Mouse (Mus musculus) lung, postnatal 0 days (tissue): Measurements from ENCODE around the gene Scel. TPM values are rescaled to one million over a fixed set of nuclear protein-coding genes. Genes with fewer than 3 reads are reported as not detected.
"Not testable (repeated sequence)": the region's sequence is repeated elsewhere in the genome, so short reads cannot be mapped to it uniquely, and the experiment has no call there.

Experiments
- ATAC-seq: fragments of 200-750 bp; cut with Nextera tagmentation; 2 replicates; pipeline ENCODE4 v1.8.0; 2017; ENCODE audit warnings: moderate library complexity
- DNase-seq: peaks from one replicate; pipeline ENCODE4 v3.0.0-alpha.2; 2016; ENCODE audit warnings: low spot score
- H3K27ac ChIP-seq: fragments of 300-500 bp; sonication (generic); 2 replicates; pipeline ENCODE4 v1.5.1; 2014; ENCODE audit warnings: antibody characterized with exemption, mild to moderate bottlenecking, low read length, mixed read lengths
- H3K27me3 ChIP-seq: fragments of 300-500 bp; sonication (generic); replicated peaks from 2 replicates; pipeline ENCODE4 v1.6.1; 2014; ENCODE audit warnings: low read length, mixed read lengths; ENCODE audit not compliant: insufficient read depth
- H3K36me3 ChIP-seq: fragments of 300-500 bp; sonication (generic); 2 replicates; pipeline ENCODE4 v1.6.1; 2014; ENCODE audit warnings: low read length, mixed read lengths; ENCODE audit not compliant: insufficient read depth
- H3K4me1 ChIP-seq: fragments of 300-500 bp; sonication (generic); 2 replicates; pipeline ENCODE4 v1.6.1; 2014; ENCODE audit warnings: antibody characterized with exemption, low read depth, low read length, mixed read lengths; ENCODE audit not compliant: insufficient read depth
- H3K4me2 ChIP-seq: fragments of 300-500 bp; sonication (generic); replicated peaks from 2 replicates; pipeline ENCODE4 v1.6.1; 2014; ENCODE audit warnings: low read depth, mild to moderate bottlenecking, low read length, moderate library complexity, mixed read lengths
- H3K4me3 ChIP-seq: fragments of 300-500 bp; sonication (generic); 2 replicates; pipeline ENCODE4 v1.5.1; 2014; ENCODE audit warnings: low read depth, low read length
- H3K9ac ChIP-seq: fragments of 300-500 bp; sonication (generic); replicated peaks from 2 replicates; pipeline ENCODE4 v1.6.1; 2014; ENCODE audit warnings: low read depth, mild to moderate bottlenecking
- H3K9me3 ChIP-seq: fragments of 300-500 bp; sonication (generic); 2 replicates; pipeline ENCODE4 v1.6.1; 2016; ENCODE audit warnings: low read length, mixed read lengths
- CTCF ChIP-seq: IDR thresholded peaks from 2 replicates; pipeline ENCODE4 v1.5.1; 2016; ENCODE audit warnings: antibody characterized with exemption, mild to moderate bottlenecking
- EP300 ChIP-seq: IDR thresholded peaks from 2 replicates; pipeline ENCODE4 v1.6.1; 2016; ENCODE audit warnings: antibody characterized with exemption, mild to moderate bottlenecking, control low read depth
- WGBS: fragments of 180-500 bp; shearing (Covaris S2); extraction: QIAGEN DNeasy Blood & Tissue Kit; methylation state at CpG from one replicate; pipeline ENCODE4 v1.1.7; 2014; 5-methylcytosine and 5-hydroxymethylcytosine counted together
- polyA plus RNA-seq: library from polyadenylated mRNA; unstranded; fragments of >200 nt; fragmentation: Nextera tagmentation; extraction: Ambion mirVana; gene quantifications from 2 replicates; pipeline ENCODE4 v1.2.1, GENCODE M21; 2015

Scel gene
- polyA plus RNA-seq, 1 experiment from 2014 or later = 9.5 TPM

GRCm38 (mm10) chr14:103472554-103472905, 40.6 kb upstream of the Scel start:
- Histone ChIP-seq H3K4me1 (no peaks in the 10 kb centered on the region), H3K27ac (no peak overlapping the region), H3K9me3 (no peaks in the 10 kb centered on the region), H3K36me3 (no peaks in the 10 kb centered on the region), H3K4me2 (no peak overlapping the region), H3K27me3 (no peaks in the 10 kb centered on the region), H3K4me3 (no peak overlapping the region), H3K9ac (no peak overlapping the region)
- TF ChIP-seq CTCF (no peak), EP300 (no peak)
- ATAC-seq = no peak
- DNase-seq = no peak
- 67% methylated on average over 2 of the region's 2 CpGs for WGBS

- ATAC-seq = no peak
- DNase-seq = no peak
- Histone ChIP-seq H3K36me3 (no peaks in the 10 kb centered on the region), H3K4me1 (no peaks in the 10 kb centered on the region), H3K27ac (no peak overlapping the region), H3K27me3 (no peaks in the 10 kb centered on the region), H3K4me2 (no peak overlapping the region), H3K9me3 (no peaks in the 10 kb centered on the region), H3K4me3 (no peak overlapping the region), H3K9ac (no peak overlapping the region)
- TF ChIP-seq EP300 (no peak), CTCF (no peak)
- 58% methylated on average over 7 of the region's 7 CpGs for WGBS
These were observed 37.8 kb upstream of the Scel start for GRCm38 (mm10) chr14:103475312-103475711.

GRCm38 (mm10) chr14:103476232-103476631, 36.9 kb upstream of the Scel start:
- H3K9me3 ChIP-seq, H3K27ac ChIP-seq, H3K9ac ChIP-seq, H3K4me2 ChIP-seq, ATAC-seq, DNase-seq, H3K4me1 ChIP-seq, H3K36me3 ChIP-seq, H3K27me3 ChIP-seq, H3K4me3 ChIP-seq: not testable (repeated sequence)
- 77% methylated on average over 2 of the region's 3 CpGs for WGBS

- 76% methylated on average over 3 of the region's 3 CpGs for WGBS
- no peak overlapping the region for H3K27ac ChIP-seq
- no peak overlapping the region for H3K4me2 ChIP-seq
- ATAC-seq (no peak), DNase-seq (peak; percentile 28)
- no peak overlapping the region for H3K4me3 ChIP-seq
- H3K27me3 ChIP-seq = no peaks in the 10 kb centered on the region
- H3K36me3 ChIP-seq = no peaks in the 10 kb centered on the region
- H3K9ac ChIP-seq = no peak overlapping the region
- no peaks in the 10 kb centered on the region for H3K4me1 ChIP-seq
- TF ChIP-seq EP300 = no peak
- TF ChIP-seq CTCF = no peak
- no peaks in the 10 kb centered on the region for H3K9me3 ChIP-seq
These were observed 35.9 kb upstream of the Scel start for GRCm38 (mm10) chr14:103477281-103477680.

GRCm38 (mm10) chr14:103477959-103478358, 35.2 kb upstream of the Scel start:
- ATAC-seq = no peak
- no peak overlapping the region for H3K27ac ChIP-seq

GRCm38 (mm10) chr14:103479446-103479845, 33.7 kb upstream of the Scel start:
- no peaks in the 10 kb centered on the region for H3K4me1 ChIP-seq
- no peaks in the 10 kb centered on the region for H3K9me3 ChIP-seq
- WGBS = 50% methylated on average over 7 of the region's 7 CpGs
- no peaks in the 10 kb centered on the region for H3K36me3 ChIP-seq
- H3K27me3 ChIP-seq = no peaks in the 10 kb centered on the region
- no peak for DNase-seq
- no peak overlapping the region for H3K27ac ChIP-seq
- H3K4me2 ChIP-seq = no peak overlapping the region
- no peak for ATAC-seq
- peak; percentile 53 for TF ChIP-seq CTCF
- TF ChIP-seq EP300 = no peak
- H3K9ac ChIP-seq = no peak overlapping the region
- H3K4me3 ChIP-seq = no peak overlapping the region

More at GRCm38 (mm10) chr14:103477959-103478358, 35.2 kb upstream of the Scel start:
- Histone ChIP-seq H3K4me2 (no peak overlapping the region), H3K36me3 (no peaks in the 10 kb centered on the region), H3K9ac (no peak overlapping the region), H3K27me3 (no peaks in the 10 kb centered on the region), H3K4me3 (no peak overlapping the region), H3K4me1 (no peaks in the 10 kb centered on the region), H3K9me3 (no peaks in the 10 kb centered on the region)
- no peak for DNase-seq
- TF ChIP-seq EP300 (no peak), CTCF (no peak)
- 75% methylated on average over 2 of the region's 2 CpGs for WGBS

GRCm38 (mm10) chr14:103481514-103481913, 31.6 kb upstream of the Scel start:
- TF ChIP-seq CTCF (no peak), EP300 (no peak)
- H3K4me2 ChIP-seq = no peak overlapping the region
- H3K4me3 ChIP-seq = no peak overlapping the region
- no peaks in the 10 kb centered on the region for H3K9me3 ChIP-seq
- H3K36me3 ChIP-seq = no peaks in the 10 kb centered on the region
- WGBS = 57% methylated on average over 7 of the region's 7 CpGs
- DNase-seq (no peak), ATAC-seq (no peak)
- no peak overlapping the region for H3K27ac ChIP-seq
- no peaks in the 10 kb centered on the region for H3K27me3 ChIP-seq
- no peak overlapping the region for H3K9ac ChIP-seq
- H3K4me1 ChIP-seq = no peaks in the 10 kb centered on the region
